Mouse (Mus musculus): Measurements from ENCODE around the gene Tmc3. TPM values are rescaled to one million over a fixed set of nuclear protein-coding genes. Genes with fewer than 3 reads are reported as not detected.

Gene Tmc3
- total RNA-seq, 2 experiments from 2014 or later = not detected

- ATAC-seq (ENCODE audit: poor library complexity, severe bottlenecking) = no peak
These were observed 12.3 kb downstream of the Tmc3 start for GRCm38 (mm10) chr7:83597063-83597462.

- 0 out of 2 replicates have a peak, but pooled peaks have one; percentile 11 for ATAC-seq (ENCODE audit: poor library complexity, severe bottlenecking)
These were observed 14.5 kb downstream of the Tmc3 start for GRCm38 (mm10) chr7:83598997-83599912.

GRCm38 (mm10) chr7:83599913-83600286 lies 15.2 kb downstream of the Tmc3 start:
- peak; percentile 90 for ATAC-seq (ENCODE audit: poor library complexity, severe bottlenecking)

DNA sequence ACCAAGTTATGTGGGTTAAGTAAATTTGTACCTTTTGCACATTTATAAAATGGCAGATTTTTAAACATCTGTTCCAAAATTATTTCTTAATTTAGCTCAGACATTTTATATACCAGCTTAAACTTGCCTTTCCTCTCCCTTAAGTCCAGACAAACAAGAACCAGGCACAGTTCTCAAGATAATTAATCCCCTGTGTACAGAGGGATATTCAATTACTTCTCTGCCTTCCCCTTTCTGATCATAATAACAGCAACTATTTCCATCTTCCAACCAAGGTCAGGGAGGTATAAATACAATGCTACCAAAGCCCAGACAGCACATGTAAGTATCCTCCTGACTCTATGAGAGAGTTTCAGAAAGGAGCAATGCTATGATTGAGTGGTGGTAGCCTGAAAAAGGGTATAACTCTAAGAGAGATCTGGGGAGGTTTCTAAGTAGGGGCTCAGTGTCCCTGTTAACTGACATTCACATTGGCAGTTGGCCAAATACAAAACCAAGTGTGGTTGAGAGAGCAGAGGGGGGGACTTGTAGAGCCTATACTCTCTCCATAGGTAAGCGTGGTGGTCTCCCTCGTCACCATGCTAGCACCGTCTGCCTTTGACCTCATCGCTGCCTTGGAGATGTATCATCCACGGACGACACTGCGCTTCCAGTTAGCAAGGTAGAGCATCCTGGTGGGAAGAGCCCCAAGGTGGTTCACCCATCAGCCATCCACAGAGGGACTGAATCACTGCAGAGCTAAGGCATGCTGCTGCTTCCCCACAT lies 19.6 kb downstream of the Tmc3 start:
- ATAC-seq (ENCODE audit: poor library complexity, severe bottlenecking) = no peak

GRCm38 (mm10) chr7:83606796-83607195 lies 22.1 kb downstream of the Tmc3 start:
- no peak for ATAC-seq (ENCODE audit: poor library complexity, severe bottlenecking)

- ATAC-seq (ENCODE audit: poor library complexity, severe bottlenecking) = no peak
These were observed 25.2 kb downstream of the Tmc3 start for GRCm38 (mm10) chr7:83609891-83610290.

GRCm38 (mm10) chr7:83611886-83612285 lies 27.2 kb downstream of the Tmc3 start:
- no peak for ATAC-seq (ENCODE audit: poor library complexity, severe bottlenecking)

- no peak for ATAC-seq (ENCODE audit: poor library complexity, severe bottlenecking)
These were observed 30.5 kb downstream of the Tmc3 start for GRCm38 (mm10) chr7:83615272-83615671.

DNA sequence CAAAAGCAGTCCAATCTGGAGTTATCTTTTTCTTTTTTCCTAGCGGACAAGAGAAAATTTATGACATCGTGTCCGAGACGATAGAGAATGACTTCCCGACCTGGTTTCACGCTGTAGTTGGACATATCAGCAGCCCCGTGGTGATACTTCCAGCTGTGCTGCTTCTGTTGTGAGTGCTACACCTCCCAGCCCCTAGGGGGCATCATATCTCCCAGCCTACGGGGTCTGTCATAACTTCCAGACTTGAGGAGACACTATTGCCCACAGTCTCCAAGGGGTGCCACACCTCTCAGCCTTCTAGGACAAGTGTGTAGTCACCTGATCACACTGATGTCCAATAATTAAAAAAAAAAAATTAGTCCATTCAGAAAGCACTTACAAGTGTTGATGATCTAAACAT lies 31.1 kb downstream of the Tmc3 start:
- peak; percentile 62 for ATAC-seq (ENCODE audit: poor library complexity, severe bottlenecking)

- ATAC-seq (ENCODE audit: poor library complexity, severe bottlenecking) = peak; percentile 94
These were observed 31.5 kb downstream of the Tmc3 start for GRCm38 (mm10) chr7:83616268-83616667.

DNA sequence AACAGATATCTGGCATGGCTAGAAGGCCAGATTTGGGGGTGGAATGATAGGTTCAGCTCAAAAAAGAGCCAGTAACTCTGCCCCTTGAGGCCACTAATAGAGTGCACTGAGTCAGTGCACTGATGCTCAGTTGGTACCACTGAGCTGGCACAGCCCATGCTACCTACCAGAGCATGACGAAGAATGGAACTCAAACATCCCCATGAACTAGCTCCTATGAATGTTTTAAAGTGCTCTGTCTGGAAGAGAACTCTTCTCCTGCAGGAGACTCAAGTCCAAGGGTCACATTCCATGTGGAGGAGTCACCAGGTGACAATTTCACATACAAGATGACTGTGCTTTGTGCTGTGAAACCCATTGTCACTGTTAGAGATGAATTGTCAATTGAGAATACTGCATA lies 34.0 kb downstream of the Tmc3 start:
- ATAC-seq (ENCODE audit: poor library complexity, severe bottlenecking) = no peak

DNA sequence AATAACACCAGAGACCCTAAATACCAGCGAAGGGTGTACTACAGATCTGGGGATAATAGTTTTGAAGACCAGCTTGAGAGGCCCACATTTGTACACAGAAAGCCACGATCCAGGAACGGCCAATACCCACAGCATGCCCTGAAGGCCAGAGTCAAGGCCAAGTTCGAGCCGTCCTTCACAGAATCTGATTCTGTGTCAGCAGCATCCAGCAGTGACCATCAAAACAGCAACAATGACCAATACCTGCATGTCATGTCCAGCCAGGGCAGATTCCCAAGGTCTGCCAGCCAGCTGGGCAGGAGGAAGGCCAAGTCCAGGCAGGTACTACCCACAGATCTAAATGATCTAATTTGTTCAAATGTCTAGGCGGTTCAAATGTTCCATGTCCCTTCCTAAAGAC lies 37.9 kb downstream of the Tmc3 start:
- no peak for ATAC-seq (ENCODE audit: poor library complexity, severe bottlenecking)

DNA sequence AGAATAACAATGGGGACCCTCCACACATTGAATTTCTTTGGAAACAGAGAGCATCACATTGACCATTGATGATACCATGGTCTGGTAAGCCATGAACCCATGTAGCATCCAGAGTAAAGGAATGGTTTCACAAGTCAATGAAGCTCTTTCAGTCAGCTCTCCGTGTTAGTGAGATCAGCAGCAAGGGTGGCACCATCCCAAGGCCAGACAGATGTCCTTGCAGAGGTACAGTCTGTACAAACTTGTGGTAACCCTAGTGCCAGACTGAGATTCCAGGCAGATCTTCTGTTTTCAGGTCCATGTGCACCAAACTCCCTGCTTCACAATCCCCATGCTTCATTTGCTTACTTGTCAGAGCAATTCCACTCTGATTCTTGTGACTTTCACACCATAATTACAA lies 39.3 kb downstream of the Tmc3 start:
- ATAC-seq (ENCODE audit: poor library complexity, severe bottlenecking) = no peak

DNA sequence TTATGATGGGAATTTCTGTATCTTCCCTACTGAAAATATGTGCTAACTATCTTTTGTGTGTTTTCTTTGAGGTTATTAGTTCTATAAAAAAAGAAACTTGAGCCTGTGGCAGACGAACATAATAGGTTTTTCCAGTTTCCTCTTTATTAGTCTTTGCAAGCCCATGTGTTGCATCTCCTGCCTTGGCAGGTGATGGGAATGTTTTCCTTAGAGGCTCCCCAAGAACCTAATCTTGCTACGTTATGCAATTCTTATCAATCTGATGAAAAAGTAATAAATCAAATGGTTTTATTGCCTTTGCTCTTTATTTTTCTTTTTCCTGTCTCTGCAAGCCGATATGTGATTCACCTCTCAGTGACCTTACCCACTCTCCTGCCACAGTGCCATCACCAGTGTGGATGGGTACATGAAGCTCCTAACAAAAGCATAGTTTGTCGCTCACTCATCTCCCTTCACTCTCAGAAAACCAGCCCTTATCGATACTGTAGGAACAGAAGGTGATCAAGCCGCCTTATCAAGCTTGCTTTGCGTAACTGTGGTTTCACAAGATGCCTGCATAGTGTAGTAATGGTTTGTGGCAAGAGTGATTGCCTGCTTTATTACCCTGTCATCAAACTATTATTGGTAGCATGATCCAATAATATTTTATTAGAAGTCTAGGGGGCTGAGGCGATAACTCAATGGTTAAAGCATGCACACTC lies 42.0 kb downstream of the Tmc3 start:
- no peak for ATAC-seq (ENCODE audit: poor library complexity, severe bottlenecking)

DNA sequence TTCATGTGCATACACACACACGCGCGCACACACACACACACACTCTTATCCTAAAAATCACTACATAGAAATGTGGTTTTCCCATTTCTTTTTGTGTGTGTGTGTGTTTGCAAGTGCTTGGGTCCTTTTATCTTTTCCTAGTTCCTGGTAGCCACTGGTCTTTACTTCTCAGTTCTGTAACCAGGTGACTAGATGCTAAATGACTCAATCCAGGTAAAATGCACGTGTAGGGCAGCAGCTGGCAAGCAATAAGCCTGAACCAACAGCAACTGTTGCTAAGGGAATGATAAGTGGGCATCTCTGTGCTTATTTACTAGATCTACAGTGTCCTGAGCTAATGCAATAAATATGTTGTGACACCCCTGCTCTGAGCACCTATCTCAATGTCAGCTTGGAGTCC lies 42.6 kb downstream of the Tmc3 start:
- ATAC-seq (ENCODE audit: poor library complexity, severe bottlenecking) = no peak

GRCm38 (mm10) chr7:83631073-83631827 lies 46.5 kb downstream of the Tmc3 start:
- ATAC-seq (ENCODE audit: poor library complexity, severe bottlenecking) = no peak

DNA sequence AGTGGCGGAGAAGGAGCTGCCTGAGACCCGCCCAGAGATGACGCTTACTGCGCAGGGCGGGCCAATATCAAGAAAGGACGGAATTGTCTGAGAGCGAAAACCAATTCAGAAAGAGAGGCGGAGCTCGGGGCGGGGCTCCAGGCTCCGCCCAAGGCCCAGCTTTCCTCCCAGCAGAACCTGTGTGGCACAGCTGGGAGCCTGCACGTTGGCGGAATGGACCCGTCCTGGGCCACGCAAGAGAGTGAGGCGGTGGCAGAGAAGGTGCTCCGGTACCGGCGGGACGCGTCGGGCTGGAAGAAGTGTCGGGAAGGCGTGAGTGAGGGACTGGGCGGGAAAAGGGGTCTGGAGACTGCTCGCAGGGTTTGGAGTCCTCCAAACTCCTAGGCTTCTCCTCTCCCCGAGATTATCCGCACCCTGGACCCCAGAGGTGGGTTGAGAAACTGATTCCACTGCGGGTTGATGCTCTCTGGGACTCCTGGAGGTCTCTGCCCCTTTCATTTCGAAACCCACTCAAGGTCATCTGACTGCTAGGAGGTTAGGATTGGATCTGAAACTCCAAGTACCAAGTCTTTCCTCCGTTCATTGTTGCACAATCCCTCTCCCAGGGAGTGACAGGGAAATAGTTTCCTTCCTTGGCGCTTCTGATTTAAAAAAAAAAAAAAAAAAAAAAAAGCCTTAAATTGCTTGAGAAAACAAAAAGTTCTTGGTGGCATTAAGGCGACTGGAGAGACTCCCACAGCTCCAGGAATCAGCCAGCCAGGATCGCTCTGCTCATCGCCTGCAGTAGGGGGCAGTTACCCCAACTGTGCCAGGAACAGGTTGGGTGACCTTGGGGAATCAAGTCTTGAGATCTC lies 47.3 kb downstream of the Tmc3 start, which contains the start of gene Stard5:
Gene Stard5, plus strand, starts transcription at position 132 of the 854 bp plus-strand sequence.
- peak; percentile 94 for ATAC-seq (ENCODE audit: poor library complexity, severe bottlenecking)

GRCm38 (mm10) chr7:83632682-83633120 lies 48.0 kb downstream of the Tmc3 start:
- ATAC-seq (ENCODE audit: poor library complexity, severe bottlenecking) = no peak

- ATAC-seq (ENCODE audit: poor library complexity, severe bottlenecking) = peak; percentile 19; the same call in 1 of the 2 replicates
These were observed 49.1 kb downstream of the Tmc3 start for GRCm38 (mm10) chr7:83633856-83634255.

All from megakaryocyte, adult 5-6 weeks (primary cell).